Mouse (Mus musculus) kidney, embryonic 14.5 days (tissue): ENCODE measurements around the gene Tbkbp1. TPM values are rescaled to one million over a fixed set of nuclear protein-coding genes. Genes with fewer than 3 reads are reported as not detected.
A peak's percentile ranks its signal among the peaks of the same experiment; 100 is the strongest.

Experiments
- ATAC-seq: fragments of 200-750 bp; cut with Nextera tagmentation; 2 replicates; pipeline ENCODE4 v1.8.0; 2017; ENCODE audit warnings: moderate number of reproducible peaks, mild to moderate bottlenecking, moderate TSS enrichment, moderate library complexity; ENCODE audit not compliant: low FRiP score, low TSS enrichment
- H3K27ac ChIP-seq: fragments of 300-500 bp; sonication (generic); 2 replicates; pipeline ENCODE4 v1.5.1; 2014; ENCODE audit warnings: low read depth, mild to moderate bottlenecking, low read length, moderate library complexity, mixed read lengths
- H3K27me3 ChIP-seq: fragments of 300-500 bp; sonication (generic); 2 replicates; pipeline ENCODE4 v1.6.1; 2014; ENCODE audit warnings: mild to moderate bottlenecking, low read length; ENCODE audit not compliant: control insufficient read depth, insufficient read depth
- H3K36me3 ChIP-seq: fragments of 300-500 bp; sonication (generic); 2 replicates; pipeline ENCODE4 v1.6.1; 2014; ENCODE audit warnings: low read length, mixed read lengths; ENCODE audit not compliant: control insufficient read depth, insufficient read depth
- H3K4me1 ChIP-seq: fragments of 300-500 bp; sonication (generic); 2 replicates; pipeline ENCODE4 v1.6.1; 2014; ENCODE audit warnings: low read length, mixed read lengths; ENCODE audit not compliant: control insufficient read depth, insufficient read depth
- H3K4me2 ChIP-seq: fragments of 300-500 bp; sonication (generic); replicated peaks from 2 replicates; pipeline ENCODE4 v1.6.1; 2014; ENCODE audit warnings: low read depth, mild to moderate bottlenecking, low read length
- H3K4me3 ChIP-seq: fragments of 300-500 bp; sonication (generic); 2 replicates; pipeline ENCODE4 v1.5.1; 2014; ENCODE audit warnings: mild to moderate bottlenecking, low read length
- H3K9ac ChIP-seq: fragments of 300-500 bp; sonication (generic); 2 replicates; pipeline ENCODE4 v1.6.1; 2014; ENCODE audit warnings: low read depth, mild to moderate bottlenecking, low read length, moderate library complexity
- H3K9me3 ChIP-seq: fragments of 300-500 bp; sonication (generic); 2 replicates; pipeline ENCODE4 v1.6.1; 2016; ENCODE audit warnings: low read length; ENCODE audit not compliant: control insufficient read depth
- WGBS: fragments of 180-500 bp; shearing (Covaris S2); extraction: QIAGEN DNeasy Blood & Tissue Kit; methylation state at CpG from one replicate; pipeline ENCODE4 v1.1.7; 2014; 5-methylcytosine and 5-hydroxymethylcytosine counted together
- polyA plus RNA-seq: library from polyadenylated mRNA; unstranded; fragments of >200 nt; fragmentation: Nextera tagmentation; extraction: Ambion mirVana; gene quantifications from 2 replicates; pipeline ENCODE4 v1.2.1, GENCODE M21; 2014

Gene Tbkbp1
- polyA plus RNA-seq, 1 experiment from 2014 or later, result 6.8 TPM

DNA sequence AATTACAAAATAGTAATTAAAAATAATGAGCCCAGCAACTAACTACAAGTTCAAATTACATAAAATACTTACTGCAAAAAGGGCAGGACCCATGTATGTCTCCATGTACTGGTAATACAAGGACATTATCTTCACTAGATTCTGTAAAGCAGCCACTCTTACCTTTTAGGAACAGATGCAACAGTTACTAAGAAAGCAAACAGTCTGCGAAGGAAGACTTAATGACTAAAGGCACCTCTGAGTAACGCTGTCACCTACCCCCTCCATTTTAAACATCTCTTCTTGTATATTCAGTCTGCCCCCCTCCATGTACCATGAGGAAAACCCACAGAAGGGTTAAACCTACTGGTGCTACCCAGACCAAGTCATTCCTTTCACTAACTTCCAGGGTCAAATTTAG is 26.9 kb upstream of the Tbkbp1 start:
- 93% methylated on average over 2 of the region's 2 CpGs for WGBS

GRCm38 (mm10) chr11:97176851-97177250 is 25.6 kb upstream of the Tbkbp1 start:
- no peak overlapping the region for H3K9ac ChIP-seq
- peaks cover 99% of the 10 kb centered on the region for H3K36me3 ChIP-seq
- no peak overlapping the region for H3K4me2 ChIP-seq
- WGBS, result 55% methylated on average over 3 of the region's 3 CpGs
- no peaks in the 10 kb centered on the region for H3K9me3 ChIP-seq
- H3K27ac ChIP-seq, result no peak overlapping the region
- H3K4me1 ChIP-seq, result no peaks in the 10 kb centered on the region
- H3K4me3 ChIP-seq, result no peak overlapping the region
- no peaks in the 10 kb centered on the region for H3K27me3 ChIP-seq
- ATAC-seq, result no peak

More for the DNA sequence above, 26.9 kb upstream of the Tbkbp1 start:
- no peak overlapping the region for H3K27ac ChIP-seq
- H3K4me3 ChIP-seq, result no peak overlapping the region
- no peaks in the 10 kb centered on the region for H3K4me1 ChIP-seq
- no peaks in the 10 kb centered on the region for H3K27me3 ChIP-seq
- peaks cover 99% of the 10 kb centered on the region for H3K36me3 ChIP-seq
- no peak overlapping the region for H3K4me2 ChIP-seq
- no peak overlapping the region for H3K9ac ChIP-seq
- ATAC-seq, result no peak
- H3K9me3 ChIP-seq, result no peaks in the 10 kb centered on the region

DNA sequence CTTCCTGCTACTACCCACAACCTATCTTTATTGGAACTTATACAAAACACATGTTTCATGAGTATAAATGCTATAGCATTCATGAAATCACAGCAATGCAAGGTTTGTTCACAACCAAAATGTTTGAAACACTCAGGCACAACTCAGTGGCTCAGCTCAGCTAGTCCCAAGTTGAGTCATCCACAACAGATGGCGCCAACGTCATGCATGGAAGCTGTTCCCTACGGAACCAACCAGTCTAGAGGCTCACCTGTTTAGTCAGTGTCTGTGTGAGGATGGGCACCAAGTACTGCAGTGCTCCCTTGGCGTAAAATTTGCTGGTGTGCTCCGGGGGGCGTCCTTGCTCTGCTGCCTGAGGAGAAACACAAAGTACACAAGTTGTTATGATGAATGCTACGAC is 24.2 kb upstream of the Tbkbp1 start:
- Histone ChIP-seq H3K4me1 (no peaks in the 10 kb centered on the region), H3K27ac (no peak overlapping the region), H3K9me3 (no peaks in the 10 kb centered on the region), H3K36me3 (peaks cover 99% of the 10 kb centered on the region), H3K4me3 (no peak overlapping the region), H3K9ac (no peak overlapping the region), H3K4me2 (no peak overlapping the region), H3K27me3 (no peaks in the 10 kb centered on the region)
- WGBS, result 90% methylated on average over 7 of the region's 7 CpGs
- no peak for ATAC-seq

DNA sequence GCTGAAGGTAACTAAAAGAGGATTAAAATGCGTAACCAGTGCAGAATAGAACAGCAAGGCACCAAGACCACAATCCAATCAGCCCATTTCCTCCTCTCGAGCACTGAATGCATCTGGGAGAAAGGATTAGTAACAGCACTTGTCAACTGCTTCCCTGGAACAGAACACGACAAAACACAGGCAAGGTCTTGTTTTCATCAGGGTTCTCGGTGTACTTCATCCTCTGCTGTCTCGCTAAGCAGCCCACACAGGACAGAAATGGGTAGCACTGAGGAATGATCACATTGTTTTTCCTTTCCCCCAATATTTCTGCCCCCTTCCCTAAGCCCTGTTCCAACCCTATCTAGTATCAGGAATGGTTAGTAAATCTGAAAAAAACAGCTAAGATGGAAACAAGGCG is 9.0 kb upstream of the Tbkbp1 start:
- 91% methylated on average over 6 of the region's 6 CpGs for WGBS
- Histone ChIP-seq H3K9me3 (no peaks in the 10 kb centered on the region), H3K9ac (no peak overlapping the region), H3K4me1 (no peaks in the 10 kb centered on the region), H3K27ac (no peak overlapping the region), H3K27me3 (no peaks in the 10 kb centered on the region), H3K4me2 (no peak overlapping the region), H3K4me3 (no peak overlapping the region), H3K36me3 (peaks cover 83% of the 10 kb centered on the region)
- no peak for ATAC-seq

- Histone ChIP-seq H3K9ac (no peak overlapping the region), H3K27me3 (no peaks in the 10 kb centered on the region), H3K4me3 (no peak overlapping the region), H3K4me2 (no peak overlapping the region), H3K9me3 (no peaks in the 10 kb centered on the region), H3K27ac (no peak overlapping the region), H3K4me1 (peaks cover 11% of the 10 kb centered on the region), H3K36me3 (peaks cover 55% of the 10 kb centered on the region)
- 87% methylated on average over 7 of the region's 7 CpGs for WGBS
- no peak for ATAC-seq
These were observed 5.7 kb upstream of the Tbkbp1 start for GRCm38 (mm10) chr11:97156999-97157398.

- H3K4me1 ChIP-seq, result peaks cover 25% of the 10 kb centered on the region
- H3K4me2 ChIP-seq, result no peak overlapping the region
- ATAC-seq, result no peak
- no peak overlapping the region for H3K4me3 ChIP-seq
- H3K27ac ChIP-seq, result no peak overlapping the region
- 19% methylated on average over 10 of the region's 10 CpGs for WGBS
- peaks cover 15% of the 10 kb centered on the region for H3K36me3 ChIP-seq
- H3K27me3 ChIP-seq, result no peaks in the 10 kb centered on the region
- H3K9ac ChIP-seq, result no peak overlapping the region
- H3K9me3 ChIP-seq, result no peaks in the 10 kb centered on the region
These were observed 1.5 kb upstream of the Tbkbp1 start for GRCm38 (mm10) chr11:97152662-97153287.

- no peak for ATAC-seq
- Histone ChIP-seq H3K9ac (no peak overlapping the region), H3K4me3 (peak overlapping the region; percentile 66; the same call in 1 of the 2 replicates), H3K4me1 (peaks cover 25% of the 10 kb centered on the region), H3K27me3 (no peaks in the 10 kb centered on the region), H3K9me3 (no peaks in the 10 kb centered on the region), H3K36me3 (peaks cover 14% of the 10 kb centered on the region), H3K4me2 (peak overlapping the region; percentile 93), H3K27ac (no peak overlapping the region)
- 2% methylated on average over 11 of the region's 11 CpGs for WGBS
These were observed 730 bp upstream of the Tbkbp1 start for GRCm38 (mm10) chr11:97152023-97152426.

GRCm38 (mm10) chr11:97150411-97151330 is 624 bp downstream of the Tbkbp1 start:
- H3K9ac ChIP-seq, result peak overlapping the region; percentile 85
- H3K36me3 ChIP-seq, result peaks cover 15% of the 10 kb centered on the region
- H3K27ac ChIP-seq, result peak overlapping the region; percentile 88
- no peaks in the 10 kb centered on the region for H3K9me3 ChIP-seq
- H3K4me3 ChIP-seq, result peak overlapping the region; percentile 66
- peak overlapping the region; percentile 93 for H3K4me2 ChIP-seq
- H3K4me1 ChIP-seq, result peaks cover 25% of the 10 kb centered on the region
- ATAC-seq, result peak; percentile 71
- under 1% methylated on average over 76 of the region's 102 CpGs for WGBS
- no peaks in the 10 kb centered on the region for H3K27me3 ChIP-seq

DNA sequence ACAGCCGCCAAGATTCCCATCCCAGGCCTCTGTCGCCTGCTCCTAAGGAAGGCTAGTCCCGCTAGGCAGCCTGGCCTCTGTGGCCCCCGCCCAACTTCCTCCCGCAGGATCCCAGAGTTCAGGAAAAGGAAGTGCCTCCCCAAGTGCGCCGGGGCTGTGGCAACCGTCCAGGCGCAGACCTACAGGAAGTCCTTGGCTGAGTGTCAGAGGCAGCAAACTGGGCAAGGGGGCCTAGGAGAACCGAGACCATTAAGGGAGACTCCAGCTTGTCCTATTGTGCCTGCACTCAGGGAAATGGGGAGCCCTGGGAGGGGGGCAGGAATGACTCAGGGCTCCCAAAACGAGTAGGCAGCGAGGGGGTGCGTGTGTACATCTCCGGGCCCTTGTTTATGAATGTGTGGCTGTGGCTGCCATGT is 1.3 kb downstream of the Tbkbp1 start:
- peak overlapping the region; percentile 93 for H3K4me2 ChIP-seq
- peak overlapping the region; percentile 66 for H3K4me3 ChIP-seq
- no peaks in the 10 kb centered on the region for H3K9me3 ChIP-seq
- peak overlapping the region; percentile 85; the same call in 1 of the 2 replicates for H3K9ac ChIP-seq
- ATAC-seq, result peak; percentile 14; the same call in 1 of the 2 replicates
- peaks cover 25% of the 10 kb centered on the region for H3K4me1 ChIP-seq
- peak overlapping the region; percentile 88 for H3K27ac ChIP-seq
- H3K27me3 ChIP-seq, result no peaks in the 10 kb centered on the region
- peaks cover 10% of the 10 kb centered on the region for H3K36me3 ChIP-seq
- 3% methylated on average over 13 of the region's 14 CpGs for WGBS
